Mouse (Mus musculus) brain, embryonic 14.5 days (tissue): ENCODE results near the gene Glipr2.

Source experiments
- CTCF ChIP-seq: fragments of 200-500 bp; IDR thresholded peaks from 2 replicates; pipeline ENCODE4 v1.5.1; 2012; ENCODE audit warnings: inconsistent platforms, mild to moderate bottlenecking, moderate library complexity, borderline replicate concordance; ENCODE audit not compliant: insufficient read depth, insufficient read length; ENCODE audit errors: extremely low read depth
- POLR2A ChIP-seq: fragments of 200-500 bp; IDR thresholded peaks from 2 replicates; pipeline ENCODE4 v1.6.1; 2012; ENCODE audit warnings: mild to moderate bottlenecking, inconsistent platforms, borderline replicate concordance; ENCODE audit not compliant: poor library complexity, insufficient read depth, insufficient read length, severe bottlenecking; ENCODE audit errors: extremely low read depth

- TF ChIP-seq CTCF (no peak), POLR2A (no peak)
Observed at GRCm38 (mm10) chr4:43970393-43971330, 13.5 kb downstream of the Glipr2 start.
